Mouse (Mus musculus): ENCODE measurements around the gene Ormdl2.

DNA sequence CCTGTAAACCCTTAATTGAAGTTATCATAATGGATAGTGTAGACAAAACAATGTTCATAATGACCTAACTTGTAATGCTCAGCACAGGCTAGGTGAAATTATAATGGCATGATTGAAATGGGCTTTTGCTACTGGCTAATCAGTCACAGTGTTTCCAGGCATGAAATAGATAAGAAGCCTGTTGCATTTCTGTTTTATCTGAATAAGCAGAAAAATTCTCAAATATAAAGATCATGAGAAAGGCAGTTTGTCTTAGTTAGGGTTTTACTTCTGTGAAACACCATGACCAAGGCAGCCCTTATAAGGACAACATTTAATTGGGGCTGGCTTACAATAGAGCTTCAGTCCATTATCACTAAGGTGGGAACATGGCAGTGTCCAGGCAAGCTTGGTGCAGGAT is 19.2 kb upstream of the Ormdl2 start:
- no peak for TF ChIP-seq CTCF (IDR thresholded peaks at IDR 0.05; ENCODE audit: low read depth)
- TF ChIP-seq EP300 (IDR thresholded peaks at IDR 0.05; ENCODE audit: low read depth), result peak; percentile 75

Measured in liver, postnatal 0 days (tissue).